Mouse (Mus musculus) intestine, postnatal 0 days (tissue): ENCODE results near the gene Cdc34b. TPM values are rescaled to one million over a fixed set of nuclear protein-coding genes. Genes with fewer than 3 reads are reported as not detected.
"Not testable (repeated sequence)": the region's sequence is repeated elsewhere in the genome, so short reads cannot be mapped to it uniquely, and the experiment has no call there.

Experiments used
- ATAC-seq: fragments of 200-750 bp; cut with Nextera tagmentation; 2 replicates; pipeline ENCODE4 v1.8.0; 2017; ENCODE audit warnings: mild to moderate bottlenecking, moderate TSS enrichment, moderate library complexity
- H3K27ac ChIP-seq: fragments of 300-500 bp; sonication (generic); 2 replicates; pipeline ENCODE4 v1.5.1; 2014; ENCODE audit warnings: mild to moderate bottlenecking, low read depth, low read length, moderate library complexity
- H3K27me3 ChIP-seq: fragments of 300-500 bp; sonication (generic); replicated peaks from 2 replicates; pipeline ENCODE4 v1.6.1; 2014; ENCODE audit warnings: low read length, mixed read lengths; ENCODE audit not compliant: control insufficient read depth, insufficient read depth
- H3K36me3 ChIP-seq: fragments of 300-500 bp; sonication (generic); 2 replicates; pipeline ENCODE4 v1.6.1; 2014; ENCODE audit warnings: mild to moderate bottlenecking, moderate library complexity; ENCODE audit not compliant: control insufficient read depth, insufficient read depth
- H3K4me1 ChIP-seq: fragments of 300-500 bp; sonication (generic); replicated peaks from 2 replicates; pipeline ENCODE4 v1.6.1; 2014; ENCODE audit warnings: antibody characterized with exemption, low read length, mixed read lengths; ENCODE audit not compliant: control insufficient read depth, insufficient read depth
- H3K4me2 ChIP-seq: fragments of 300-500 bp; sonication (generic); replicated peaks from 2 replicates; pipeline ENCODE4 v1.6.1; 2014; ENCODE audit warnings: low read depth, mild to moderate bottlenecking, moderate library complexity
- H3K4me3 ChIP-seq: fragments of 300-500 bp; sonication (generic); 2 replicates; pipeline ENCODE4 v1.5.1; 2014; ENCODE audit warnings: low read depth, low read length
- H3K9ac ChIP-seq: fragments of 300-500 bp; sonication (generic); 2 replicates; pipeline ENCODE4 v1.6.1; 2014; ENCODE audit warnings: mild to moderate bottlenecking, low read depth, low read length
- H3K9me3 ChIP-seq: fragments of 300-500 bp; sonication (generic); 2 replicates; pipeline ENCODE4 v1.6.1; 2016; ENCODE audit warnings: mixed run types; ENCODE audit not compliant: control insufficient read depth
- CTCF ChIP-seq: sonication (generic); IDR thresholded peaks from 2 replicates; pipeline ENCODE4 v1.5.1; 2016; ENCODE audit warnings: low read depth, mild to moderate bottlenecking, control low read depth, antibody characterized with exemption, moderate library complexity
- whole genome bisulfite sequencing: fragments of 180-500 bp; shearing (Covaris S2); extraction: QIAGEN DNeasy Blood & Tissue Kit; methylation state at CpG from one replicate; pipeline ENCODE4 v1.1.7; 2014; 5-methylcytosine and 5-hydroxymethylcytosine counted together
- polyA plus RNA-seq: library from polyadenylated mRNA; unstranded; fragments of >200 nt; fragmentation: Nextera tagmentation; extraction: Ambion mirVana; gene quantifications from 2 replicates; pipeline ENCODE4 v1.2.1, GENCODE M21; 2015

The Cdc34b gene
- 0.13 TPM in 1 of 2 replicates, not detected in the other for polyA plus RNA-seq

- no peak within 1 kb of the TSS for H3K4me2 ChIP-seq
- no peak within 1 kb of the TSS for H3K27ac ChIP-seq
- no peak for TF ChIP-seq CTCF
- H3K9me3 ChIP-seq = no peaks in the 10 kb centered on the region
- H3K36me3 ChIP-seq = no peaks in the 10 kb centered on the region
- H3K4me1 ChIP-seq = no peaks in the 10 kb centered on the region
- no peak for ATAC-seq
- 81% methylated on average over 27 of the region's 29 CpGs for WGBS
- H3K27me3 ChIP-seq = no peaks in the 10 kb centered on the region
- H3K9ac ChIP-seq = no peak within 1 kb of the TSS
- no peak within 1 kb of the TSS for H3K4me3 ChIP-seq
Measured at GRCm38 (mm10) chr11:94741732-94742272, at the start of gene Cdc34b. Gene Cdc34b, plus strand, starts transcription at chr11:94741782.

DNA sequence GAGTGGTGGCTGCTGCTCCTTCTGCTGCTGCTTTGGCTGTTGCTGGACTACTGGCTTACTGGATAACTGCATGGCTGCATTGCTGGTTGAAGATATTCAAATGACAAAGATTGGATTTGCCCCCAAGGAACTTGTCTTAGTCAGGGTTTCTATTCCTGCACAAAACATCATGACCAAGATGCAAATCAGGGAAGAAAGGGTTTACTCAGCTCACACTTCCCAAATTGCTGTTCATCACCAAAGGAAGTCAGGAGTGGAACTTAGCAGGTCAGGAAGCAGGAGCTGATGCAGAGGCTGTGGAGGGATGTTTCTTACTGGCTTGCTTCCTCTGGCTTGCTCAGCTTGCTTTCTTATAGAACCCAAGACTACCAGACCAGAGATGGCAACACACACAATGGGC is 49.1 kb upstream of the Cdc34b start:
- not testable (repeated sequence) for H3K27ac ChIP-seq, H3K4me3 ChIP-seq, H3K27me3 ChIP-seq, H3K4me2 ChIP-seq, H3K36me3 ChIP-seq, H3K9me3 ChIP-seq, H3K4me1 ChIP-seq, ATAC-seq, H3K9ac ChIP-seq

DNA sequence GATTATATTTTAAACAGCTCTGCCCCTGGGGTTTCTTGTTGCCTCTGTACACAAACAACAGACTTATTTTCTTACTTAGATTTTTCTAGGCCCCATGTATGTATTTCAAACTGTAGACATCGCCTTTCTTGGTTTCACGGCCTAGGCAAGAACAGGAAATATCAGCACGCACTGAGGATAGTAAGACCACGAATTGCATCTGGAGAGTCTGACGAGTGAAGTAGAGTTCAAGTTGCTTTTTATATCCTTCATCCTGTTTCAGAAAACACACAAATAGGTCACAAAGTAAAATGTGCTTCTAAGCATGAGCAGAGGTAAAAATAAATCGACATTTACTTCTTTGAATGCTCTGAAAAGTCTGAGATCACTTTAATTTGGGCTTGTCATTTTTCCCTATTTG is 46.1 kb upstream of the Cdc34b start:
- Histone ChIP-seq H3K9me3 (no peaks in the 10 kb centered on the region), H3K36me3 (no peaks in the 10 kb centered on the region), H3K4me2 (no peak overlapping the region), H3K27me3 (no peaks in the 10 kb centered on the region), H3K9ac (no peak overlapping the region), H3K4me3 (no peak overlapping the region), H3K27ac (no peak overlapping the region), H3K4me1 (no peaks in the 10 kb centered on the region)
- WGBS = 72% methylated on average over 6 of the region's 6 CpGs
- no peak for ATAC-seq
- no peak for TF ChIP-seq CTCF

- peak; percentile 40 for TF ChIP-seq CTCF
- Histone ChIP-seq H3K27ac (no peak overlapping the region), H3K4me2 (no peak overlapping the region), H3K4me3 (no peak overlapping the region), H3K9me3 (no peaks in the 10 kb centered on the region), H3K27me3 (0 out of 2 replicates have a peak, but pooled peaks cover 6% of the 10 kb centered on the region), H3K9ac (no peak overlapping the region), H3K36me3 (no peaks in the 10 kb centered on the region), H3K4me1 (no peaks in the 10 kb centered on the region)
- no peak for ATAC-seq
- WGBS = 93% methylated on average over 2 of the region's 2 CpGs
Measured at GRCm38 (mm10) chr11:94697140-94697539, 44.4 kb upstream of the Cdc34b start.

DNA sequence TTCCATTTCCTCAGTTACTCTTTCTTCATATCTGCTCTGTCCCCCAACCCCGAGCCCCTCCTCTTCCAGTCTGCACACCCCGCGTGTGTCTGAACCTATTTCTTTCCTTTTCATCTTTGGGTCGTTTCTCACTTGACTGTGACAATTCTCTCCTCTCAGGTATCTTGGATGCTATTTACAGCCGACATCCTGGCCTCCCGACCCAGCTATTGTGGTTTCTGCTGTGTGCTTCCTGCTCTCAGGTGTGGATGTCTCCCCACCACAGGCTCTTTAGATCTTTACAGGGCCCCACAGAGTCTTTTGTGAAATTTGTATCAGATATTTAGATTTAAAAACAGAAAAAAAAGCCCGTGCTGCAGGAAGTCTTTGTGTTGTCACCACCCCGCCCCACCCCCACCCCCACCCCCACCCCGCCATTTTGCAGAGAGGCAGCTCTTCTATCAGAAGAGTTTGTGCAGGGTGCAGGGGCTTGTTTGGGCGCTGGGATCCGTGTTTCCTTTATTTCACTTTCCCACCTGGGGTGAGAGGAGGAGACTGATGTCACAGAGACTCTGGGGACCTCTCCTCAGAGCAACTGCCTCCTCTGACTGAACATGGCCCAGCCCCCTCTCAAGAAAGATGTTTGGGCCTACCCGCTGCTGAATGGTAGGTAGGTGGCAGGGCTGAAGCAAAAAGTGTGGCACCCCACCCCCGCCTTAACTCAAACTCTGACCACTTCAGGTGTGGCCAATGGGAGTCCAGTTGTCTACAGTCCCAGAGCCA is 43.7 kb upstream of the Cdc34b start:
- no peak for ATAC-seq
- Histone ChIP-seq H3K27me3 (0 out of 2 replicates have a peak, but pooled peaks cover 6% of the 10 kb centered on the region), H3K36me3 (no peaks in the 10 kb centered on the region), H3K9me3 (no peaks in the 10 kb centered on the region), H3K4me1 (no peaks in the 10 kb centered on the region), H3K4me3 (no peak overlapping the region), H3K27ac (no peak overlapping the region), H3K9ac (no peak overlapping the region), H3K4me2 (no peak overlapping the region)
- WGBS = 53% methylated on average over 13 of the region's 13 CpGs
- no peak for TF ChIP-seq CTCF

DNA sequence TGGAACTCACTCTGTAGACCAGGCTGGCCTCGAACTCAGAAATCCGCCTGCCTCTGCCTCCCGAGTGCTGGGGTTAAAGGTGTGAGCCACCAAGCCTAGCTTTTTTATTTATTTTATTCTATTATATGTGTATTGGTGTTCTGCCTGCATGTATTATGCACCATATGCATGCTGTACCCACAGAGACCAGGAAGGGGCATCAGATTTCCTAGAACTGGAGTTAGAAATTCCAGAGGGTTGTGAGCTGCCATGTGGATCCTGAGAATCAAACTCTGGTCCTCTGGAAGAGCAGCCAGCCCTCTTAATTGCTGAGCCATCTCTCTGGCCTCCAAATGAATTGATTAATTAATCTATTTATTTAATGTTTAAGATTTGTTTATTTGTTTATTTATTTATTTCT is 42.2 kb upstream of the Cdc34b start:
- no peak overlapping the region for H3K27ac ChIP-seq
- H3K4me2 ChIP-seq = no peak overlapping the region
- H3K4me3 ChIP-seq = no peak overlapping the region
- no peaks in the 10 kb centered on the region for H3K4me1 ChIP-seq
- 94% methylated on average over 3 of the region's 3 CpGs for WGBS
- H3K27me3 ChIP-seq = 0 out of 2 replicates have a peak, but pooled peaks cover 6% of the 10 kb centered on the region
- H3K9ac ChIP-seq = no peak overlapping the region
- TF ChIP-seq CTCF = no peak
- H3K9me3 ChIP-seq = no peaks in the 10 kb centered on the region
- no peaks in the 10 kb centered on the region for H3K36me3 ChIP-seq
- ATAC-seq = no peak
